Mouse (Mus musculus) limb, embryonic 10.5 days (tissue): ENCODE data around the gene Runx1. TPM values are rescaled to one million over a fixed set of nuclear protein-coding genes. Genes with fewer than 3 reads are reported as not detected.

Experiments
- DNase-seq: peaks from one replicate; pipeline ENCODE4 v3.0.0-alpha.2; 2017; ENCODE audit warnings: low spot score
- H3K27ac ChIP-seq: fragments of 300-500 bp; sonication (generic); 2 replicates; pipeline ENCODE4 v1.5.1; 2016; ENCODE audit warnings: mild to moderate bottlenecking
- H3K27me3 ChIP-seq: fragments of 300-500 bp; sonication (generic); 2 replicates; pipeline ENCODE4 v1.6.1; 2016; ENCODE audit warnings: low read depth, mild to moderate bottlenecking; ENCODE audit not compliant: poor library complexity, severe bottlenecking
- H3K36me3 ChIP-seq: fragments of 300-500 bp; sonication (generic); 2 replicates; pipeline ENCODE4 v1.6.1; 2016; ENCODE audit warnings: mild to moderate bottlenecking, moderate library complexity
- H3K4me1 ChIP-seq: fragments of 300-500 bp; sonication (generic); 2 replicates; pipeline ENCODE4 v1.6.1; 2016
- H3K4me3 ChIP-seq: fragments of 300-500 bp; sonication (generic); 2 replicates; pipeline ENCODE4 v1.5.1; 2016; ENCODE audit warnings: mild to moderate bottlenecking, moderate library complexity
- H3K9me3 ChIP-seq: fragments of 300-500 bp; sonication (generic); replicated peaks from 2 replicates; pipeline ENCODE4 v1.6.1; 2016; ENCODE audit warnings: mild to moderate bottlenecking
- WGBS: fragments of 180-500 bp; shearing (Covaris S2); methylation state at CpG from one replicate; pipeline ENCODE4 v1.1.7; 2016; 5-methylcytosine and 5-hydroxymethylcytosine counted together
- polyA plus RNA-seq: library from polyadenylated mRNA; unstranded; fragments of >200 nt; fragmentation: Nextera tagmentation; extraction: Ambion mirVana; gene quantifications from 2 replicates; pipeline ENCODE4 v1.2.1, GENCODE M21; 2016

The Runx1 gene
- polyA plus RNA-seq, 1 experiment from 2014 or later: 1.2 TPM

- WGBS: 82% methylated on average over 8 of the region's 8 CpGs
- H3K36me3 ChIP-seq: no peaks in the 10 kb centered on the region
- H3K27ac ChIP-seq: no peak overlapping the region
- 0 out of 2 replicates have a peak, but pooled peaks cover 8% of the 10 kb centered on the region for H3K4me1 ChIP-seq
- DNase-seq: no peak
- H3K4me3 ChIP-seq: no peak overlapping the region
- H3K9me3 ChIP-seq: no peaks in the 10 kb centered on the region
- H3K27me3 ChIP-seq: peaks cover 7% of the 10 kb centered on the region; the same call in 1 of the 2 replicates
Measured at GRCm38 (mm10) chr16:92753139-92753538, 72.8 kb downstream of the Runx1 start.

- no peak overlapping the region for H3K27ac ChIP-seq
- no peaks in the 10 kb centered on the region for H3K9me3 ChIP-seq
- WGBS: 86% methylated on average over 1 of the region's 1 CpGs
- H3K27me3 ChIP-seq: no peaks in the 10 kb centered on the region
- DNase-seq: no peak
- 0 out of 2 replicates have a peak, but pooled peaks cover 3% of the 10 kb centered on the region for H3K4me1 ChIP-seq
- H3K36me3 ChIP-seq: no peaks in the 10 kb centered on the region
- H3K4me3 ChIP-seq: no peak overlapping the region
Measured at GRCm38 (mm10) chr16:92748272-92748671, 77.7 kb downstream of the Runx1 start.

- Histone ChIP-seq H3K27ac (no peak overlapping the region), H3K9me3 (no peaks in the 10 kb centered on the region), H3K4me1 (0 out of 2 replicates have a peak, but pooled peaks cover 3% of the 10 kb centered on the region), H3K27me3 (no peaks in the 10 kb centered on the region), H3K36me3 (no peaks in the 10 kb centered on the region), H3K4me3 (no peak overlapping the region)
- 88% methylated on average over 2 of the region's 2 CpGs for WGBS
- DNase-seq: no peak
Measured at GRCm38 (mm10) chr16:92747062-92747461, 78.9 kb downstream of the Runx1 start.

- Histone ChIP-seq H3K4me3 (no peak overlapping the region), H3K4me1 (0 out of 2 replicates have a peak, but pooled peaks cover 3% of the 10 kb centered on the region), H3K36me3 (no peaks in the 10 kb centered on the region), H3K9me3 (no peaks in the 10 kb centered on the region), H3K27ac (no peak overlapping the region), H3K27me3 (peaks cover 12% of the 10 kb centered on the region)
- WGBS: 74% methylated on average over 3 of the region's 3 CpGs
- DNase-seq: no peak
Measured at GRCm38 (mm10) chr16:92745239-92745638, 80.7 kb downstream of the Runx1 start.

- peaks cover 10% of the 10 kb centered on the region for H3K4me1 ChIP-seq
- no peaks in the 10 kb centered on the region for H3K36me3 ChIP-seq
- H3K27ac ChIP-seq: no peak overlapping the region
- 78% methylated on average over 12 of the region's 12 CpGs for WGBS
- no peaks in the 10 kb centered on the region for H3K9me3 ChIP-seq
- no peak overlapping the region for H3K4me3 ChIP-seq
- peaks cover 12% of the 10 kb centered on the region for H3K27me3 ChIP-seq
- no peak for DNase-seq
Measured at GRCm38 (mm10) chr16:92744172-92744777, 81.7 kb downstream of the Runx1 start.

- Histone ChIP-seq H3K27me3 (peaks cover 12% of the 10 kb centered on the region), H3K27ac (no peak overlapping the region), H3K4me3 (no peak overlapping the region), H3K36me3 (no peaks in the 10 kb centered on the region), H3K9me3 (no peaks in the 10 kb centered on the region), H3K4me1 (peaks cover 15% of the 10 kb centered on the region)
- no peak for DNase-seq
- WGBS: 82% methylated on average over 4 of the region's 4 CpGs
Measured at GRCm38 (mm10) chr16:92743755-92744154, 82.2 kb downstream of the Runx1 start.

- Histone ChIP-seq H3K4me1 (peaks cover 26% of the 10 kb centered on the region), H3K9me3 (no peaks in the 10 kb centered on the region), H3K4me3 (no peak overlapping the region), H3K27ac (no peak overlapping the region), H3K27me3 (peaks cover 17% of the 10 kb centered on the region), H3K36me3 (no peaks in the 10 kb centered on the region)
- no peak for DNase-seq
- 91% methylated on average over 8 of the region's 8 CpGs for WGBS
Measured at GRCm38 (mm10) chr16:92741342-92741741, 84.6 kb downstream of the Runx1 start.

GRCm38 (mm10) chr16:92740541-92740940 lies 85.4 kb downstream of the Runx1 start:
- Histone ChIP-seq H3K9me3 (no peaks in the 10 kb centered on the region), H3K27ac (no peak overlapping the region)

GRCm38 (mm10) chr16:92739997-92740396 lies 86.0 kb downstream of the Runx1 start:
- no peak for DNase-seq
- H3K27me3 ChIP-seq: peaks cover 29% of the 10 kb centered on the region
- H3K27ac ChIP-seq: no peak overlapping the region
- no peak overlapping the region for H3K4me3 ChIP-seq
- H3K36me3 ChIP-seq: no peaks in the 10 kb centered on the region
- 67% methylated on average over 12 of the region's 12 CpGs for WGBS
- H3K4me1 ChIP-seq: peaks cover 23% of the 10 kb centered on the region
- no peaks in the 10 kb centered on the region for H3K9me3 ChIP-seq

More at GRCm38 (mm10) chr16:92740541-92740940, 85.4 kb downstream of the Runx1 start:
- no peak for DNase-seq
- 70% methylated on average over 9 of the region's 9 CpGs for WGBS
- peaks cover 25% of the 10 kb centered on the region for H3K27me3 ChIP-seq
- no peaks in the 10 kb centered on the region for H3K36me3 ChIP-seq
- H3K4me3 ChIP-seq: no peak overlapping the region
- peaks cover 26% of the 10 kb centered on the region for H3K4me1 ChIP-seq

- H3K27ac ChIP-seq: peak overlapping the region; percentile 67; the same call in 1 of the 2 replicates
- peaks cover 23% of the 10 kb centered on the region for H3K4me1 ChIP-seq
- DNase-seq: peak; percentile 52
- H3K4me3 ChIP-seq: no peak overlapping the region
- H3K36me3 ChIP-seq: no peaks in the 10 kb centered on the region
- H3K27me3 ChIP-seq: peaks cover 29% of the 10 kb centered on the region
- WGBS: 56% methylated on average over 7 of the region's 7 CpGs
- H3K9me3 ChIP-seq: no peaks in the 10 kb centered on the region
Measured at GRCm38 (mm10) chr16:92739071-92739793, 86.7 kb downstream of the Runx1 start.

GRCm38 (mm10) chr16:92738476-92739010 lies 87.4 kb downstream of the Runx1 start:
- Histone ChIP-seq H3K4me3 (no peak overlapping the region), H3K27me3 (peaks cover 29% of the 10 kb centered on the region), H3K9me3 (no peaks in the 10 kb centered on the region), H3K4me1 (peaks cover 23% of the 10 kb centered on the region), H3K36me3 (no peaks in the 10 kb centered on the region), H3K27ac (peak overlapping the region; percentile 67)
- peak; percentile 56 for DNase-seq
- WGBS: 52% methylated on average over 11 of the region's 11 CpGs

- 94% methylated on average over 9 of the region's 9 CpGs for WGBS
- Histone ChIP-seq H3K4me1 (no peaks in the 10 kb centered on the region), H3K9me3 (no peaks in the 10 kb centered on the region), H3K27me3 (peaks cover 7% of the 10 kb centered on the region; the same call in 1 of the 2 replicates), H3K27ac (no peak overlapping the region), H3K36me3 (no peaks in the 10 kb centered on the region), H3K4me3 (no peak overlapping the region)
- no peak for DNase-seq
Measured at GRCm38 (mm10) chr16:92726870-92727269, 99.1 kb downstream of the Runx1 start.

- no peak for DNase-seq
- Histone ChIP-seq H3K27me3 (peaks cover 7% of the 10 kb centered on the region; the same call in 1 of the 2 replicates), H3K27ac (no peak overlapping the region), H3K4me3 (no peak overlapping the region), H3K9me3 (no peaks in the 10 kb centered on the region), H3K4me1 (peaks cover 3% of the 10 kb centered on the region), H3K36me3 (no peaks in the 10 kb centered on the region)
- WGBS: 84% methylated on average over 3 of the region's 3 CpGs
Measured at GRCm38 (mm10) chr16:92724526-92724925, 101.4 kb downstream of the Runx1 start.
